Mouse (Mus musculus): ENCODE data around the gene Ssr2.

DNA sequence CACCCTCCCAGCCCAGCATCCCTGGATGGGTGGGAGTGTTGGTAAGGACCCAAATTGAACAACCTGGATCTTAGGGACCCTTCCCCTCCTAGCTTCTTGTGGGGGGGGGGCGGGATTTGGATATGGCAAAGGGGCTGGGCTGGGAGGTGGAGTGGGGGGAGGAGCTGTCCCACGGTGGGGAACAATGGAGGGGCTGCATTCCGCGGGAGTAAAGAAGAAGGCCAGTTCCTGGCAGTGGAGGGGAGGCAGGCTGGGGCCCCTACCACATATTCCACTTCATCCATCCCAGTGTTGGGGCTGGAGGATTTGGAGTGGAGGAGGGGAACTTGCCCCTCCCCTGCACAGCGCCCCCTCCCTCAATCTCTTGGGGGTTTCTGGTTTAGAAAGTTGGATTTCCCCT, 42.0 kb upstream of the Ssr2 start:
- no peak for TF ChIP-seq POLR2AphosphoS2 (IDR thresholded peaks at IDR 0.05; ENCODE audit: low read depth, low read length)
- TF ChIP-seq E2F4 (IDR thresholded peaks at IDR 0.05; ENCODE audit: insufficient replicate concordance, low read depth, low read length) = no peak
- no peak for TF ChIP-seq USF1 (IDR thresholded peaks at IDR 0.05; ENCODE audit: low read depth, low read length)
- TF ChIP-seq PAX5 (IDR thresholded peaks at IDR 0.05; ENCODE audit: low read length) = no peak
- TF ChIP-seq CTCF (conservative IDR thresholded peaks at IDR 0.05 in 1 of 2, IDR thresholded peaks at IDR 0.05 in 1 of 2; ENCODE audit: low read depth in 2 of 2, low read length in 2 of 2) = no peak

Data from CH12.LX (cell line).